Mouse (Mus musculus) intestine, embryonic 16.5 days (tissue): ENCODE measurements around the gene 4933403O08Rik. TPM values are rescaled to one million over a fixed set of nuclear protein-coding genes. Genes with fewer than 3 reads are reported as not detected.

Experiments used
- ATAC-seq: fragments of 200-750 bp; cut with Nextera tagmentation; 2 replicates; pipeline ENCODE4 v1.8.0; 2017; ENCODE audit warnings: moderate TSS enrichment, moderate library complexity
- H3K27ac ChIP-seq: fragments of 300-500 bp; sonication (generic); 2 replicates; pipeline ENCODE4 v1.5.1; 2014; ENCODE audit warnings: mild to moderate bottlenecking, low read length
- H3K27me3 ChIP-seq: fragments of 300-500 bp; sonication (generic); replicated peaks from 2 replicates; pipeline ENCODE4 v1.6.1; 2014; ENCODE audit warnings: low read length, control low read depth, mixed read lengths; ENCODE audit not compliant: control insufficient read depth, insufficient read depth
- H3K36me3 ChIP-seq: fragments of 300-500 bp; sonication (generic); 2 replicates; pipeline ENCODE4 v1.6.1; 2014; ENCODE audit warnings: low read length, control low read depth; ENCODE audit not compliant: control insufficient read depth, insufficient read depth
- H3K4me1 ChIP-seq: fragments of 300-500 bp; sonication (generic); 2 replicates; pipeline ENCODE4 v1.6.1; 2014; ENCODE audit warnings: low read length, control low read depth, mixed read lengths; ENCODE audit not compliant: control insufficient read depth, insufficient read depth
- H3K4me2 ChIP-seq: fragments of 300-500 bp; sonication (generic); 2 replicates; pipeline ENCODE4 v1.6.1; 2014; ENCODE audit warnings: low read depth, low read length, control low read depth
- H3K4me3 ChIP-seq: fragments of 300-500 bp; sonication (generic); 2 replicates; pipeline ENCODE4 v1.5.1; 2014; ENCODE audit warnings: mild to moderate bottlenecking, low read length
- H3K9ac ChIP-seq: fragments of 300-500 bp; sonication (generic); 2 replicates; pipeline ENCODE4 v1.6.1; 2014; ENCODE audit warnings: low read depth, low read length
- H3K9me3 ChIP-seq: fragments of 300-500 bp; sonication (generic); 2 replicates; pipeline ENCODE4 v1.6.1; 2016; ENCODE audit warnings: low read length, control low read depth; ENCODE audit not compliant: control insufficient read depth
- WGBS: fragments of 180-500 bp; shearing (Covaris S2); extraction: QIAGEN DNeasy Blood & Tissue Kit; methylation state at CpG from one replicate; pipeline ENCODE4 v1.1.7; 2014; 5-methylcytosine and 5-hydroxymethylcytosine counted together
- polyA plus RNA-seq: library from polyadenylated mRNA; unstranded; fragments of >200 nt; fragmentation: Nextera tagmentation; extraction: Ambion mirVana; gene quantifications from 2 replicates; pipeline ENCODE4 v1.2.1, GENCODE M21; 2015

The 4933403O08Rik gene
- not detected in 2 replicates for polyA plus RNA-seq

DNA sequence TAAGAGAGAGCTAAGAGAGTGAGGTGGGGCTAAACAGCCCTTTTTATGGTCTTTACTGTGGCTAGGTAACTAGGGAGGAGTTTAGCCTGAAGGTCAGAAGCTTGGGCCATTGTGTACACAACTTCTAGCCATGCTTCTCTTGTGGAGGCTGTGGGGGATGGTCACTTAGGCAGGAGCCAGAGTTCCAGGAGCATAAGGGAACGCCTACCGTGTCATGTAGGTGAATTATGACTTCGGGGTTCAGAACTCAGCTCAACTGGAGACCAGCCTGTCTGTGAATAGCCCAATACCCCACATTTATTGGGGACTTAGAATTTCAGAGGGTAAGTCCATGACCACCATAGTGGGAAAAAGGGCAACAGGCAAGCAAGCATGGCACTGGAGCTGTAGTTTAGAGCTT, at the start of gene 4933403O08Rik:
Gene 4933403O08Rik (plus strand): TSS at position 301 of the 400 bp plus-strand sequence.
- Histone ChIP-seq H3K4me1 (no peaks in the 10 kb centered on the region), H3K27ac (no peak within 1 kb of the TSS), H3K4me3 (no peak within 1 kb of the TSS), H3K9ac (no peak within 1 kb of the TSS), H3K4me2 (no peak within 1 kb of the TSS), H3K27me3 (no peaks in the 10 kb centered on the region), H3K9me3 (no peaks in the 10 kb centered on the region), H3K36me3 (no peaks in the 10 kb centered on the region)
- ATAC-seq, result no peak
- WGBS, result 69% methylated on average over 3 of the region's 3 CpGs

DNA sequence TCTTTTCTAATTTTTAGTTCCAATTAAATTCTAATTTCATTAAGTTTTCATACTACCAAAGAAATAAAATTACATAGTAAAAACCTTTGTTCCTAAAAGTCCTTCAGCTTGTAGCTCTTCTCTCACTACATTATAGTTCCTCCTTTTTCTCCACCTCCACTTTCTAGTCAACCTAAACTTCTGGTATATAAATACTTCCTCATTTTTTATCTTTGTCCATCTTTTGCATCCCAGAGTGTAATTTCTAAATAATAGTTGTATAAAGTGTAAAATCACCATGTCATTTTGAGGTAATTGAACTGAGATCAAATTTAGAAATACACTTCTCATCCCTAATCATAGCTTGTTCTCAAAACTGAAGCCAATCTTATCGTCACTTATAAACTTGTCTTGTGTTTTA, 4.1 kb downstream of the 4933403O08Rik start:
- WGBS, result 72% methylated on average over 1 of the region's 1 CpGs
- no peak overlapping the region for H3K4me3 ChIP-seq
- H3K27me3 ChIP-seq, result no peaks in the 10 kb centered on the region
- no peak overlapping the region for H3K9ac ChIP-seq
- no peaks in the 10 kb centered on the region for H3K36me3 ChIP-seq
- H3K4me1 ChIP-seq, result no peaks in the 10 kb centered on the region
- H3K9me3 ChIP-seq, result no peaks in the 10 kb centered on the region
- H3K4me2 ChIP-seq, result no peak overlapping the region
- H3K27ac ChIP-seq, result no peak overlapping the region
- ATAC-seq, result no peak

GRCm38 (mm10) chrX:112255513-112255912, 16.7 kb downstream of the 4933403O08Rik start:
- no peaks in the 10 kb centered on the region for H3K27me3 ChIP-seq
- no peak overlapping the region for H3K4me2 ChIP-seq
- H3K9me3 ChIP-seq, result no peaks in the 10 kb centered on the region
- H3K27ac ChIP-seq, result no peak overlapping the region
- no peak overlapping the region for H3K4me3 ChIP-seq
- no peak overlapping the region for H3K9ac ChIP-seq
- ATAC-seq, result no peak
- H3K4me1 ChIP-seq, result no peaks in the 10 kb centered on the region
- no peaks in the 10 kb centered on the region for H3K36me3 ChIP-seq
- 73% methylated on average over 2 of the region's 2 CpGs for WGBS

DNA sequence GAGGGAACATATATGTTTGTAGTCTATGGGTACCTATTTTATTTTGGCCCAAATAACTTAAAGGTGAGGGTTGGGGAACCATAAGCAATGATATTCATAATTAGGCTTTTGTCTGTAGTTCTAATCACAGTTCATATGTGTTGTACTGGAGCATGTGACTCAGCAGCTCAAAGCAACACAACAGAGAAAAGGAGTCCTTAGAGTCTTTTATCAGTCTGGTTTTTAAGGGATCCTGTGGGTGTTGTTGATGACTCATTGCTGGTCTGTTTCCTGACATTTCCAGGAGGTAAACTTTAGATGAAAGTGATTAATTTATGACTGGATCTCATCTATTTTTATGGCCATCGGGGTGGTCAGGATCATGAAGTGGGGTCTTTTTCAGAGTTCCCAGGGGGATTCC, 34.7 kb downstream of the 4933403O08Rik start:
- Histone ChIP-seq H3K4me2 (no peak overlapping the region), H3K9ac (no peak overlapping the region), H3K27ac (no peak overlapping the region), H3K36me3 (no peaks in the 10 kb centered on the region), H3K4me3 (no peak overlapping the region), H3K4me1 (no peaks in the 10 kb centered on the region), H3K27me3 (no peaks in the 10 kb centered on the region), H3K9me3 (no peaks in the 10 kb centered on the region)
- ATAC-seq, result no peak
- WGBS, result 74% methylated on average over 1 of the region's 1 CpGs

Other genes starting within 250 kb of the 4933403O08Rik start
- 0.05 and 0.15 TPM in 2 replicates for gene Tex16, start 228.0 kb upstream of the 4933403O08Rik start, polyA plus RNA-seq
- 64.8 and 70.6 TPM in 2 replicates for gene Apool, start 72.3 kb downstream of the 4933403O08Rik start, polyA plus RNA-seq
- gene Satl1, start 167.7 kb downstream of the 4933403O08Rik start, polyA plus RNA-seq, result not detected in 2 replicates